Mouse (Mus musculus): Measurements from ENCODE around the gene Arsg.

Gene Arsg

GRCm38 (mm10) chr11:109473171-109474085, at the start of gene Arsg, which contains the start of gene Slc16a6:
TSS of gene Arsg (plus strand) at chr11:109473374.
TSS of gene Slc16a6 (minus strand) at chr11:109473598.
- DNase-seq: peak; percentile 93

- peak; percentile 100 for DNase-seq
Measured at GRCm38 (mm10) chr11:109425392-109426271, 47.5 kb upstream of the Arsg start, which contains the start of gene Amz2. TSS of gene Amz2 (plus strand) at chr11:109425946.

GRCm38 (mm10) chr11:109426272-109426586, 46.9 kb upstream of the Arsg start:
- no peak for DNase-seq

- DNase-seq: no peak
Measured at GRCm38 (mm10) chr11:109427353-109427752, 45.8 kb upstream of the Arsg start.

- no peak for DNase-seq
Measured at GRCm38 (mm10) chr11:109434233-109434798, 38.9 kb upstream of the Arsg start.

GRCm38 (mm10) chr11:109436889-109437288, 36.3 kb upstream of the Arsg start:
- no peak for DNase-seq

- no peak for DNase-seq
Measured at GRCm38 (mm10) chr11:109439209-109439608, 34.0 kb upstream of the Arsg start.

GRCm38 (mm10) chr11:109439829-109440340, 33.3 kb upstream of the Arsg start:
- peak; percentile 86 for DNase-seq

- DNase-seq: no peak
Measured at GRCm38 (mm10) chr11:109440641-109441040, 32.5 kb upstream of the Arsg start.

- peak; percentile 67 for DNase-seq
Measured at GRCm38 (mm10) chr11:109441119-109441518, 32.1 kb upstream of the Arsg start.

GRCm38 (mm10) chr11:109442166-109442730, 30.9 kb upstream of the Arsg start:
- no peak for DNase-seq

- no peak for DNase-seq
Measured at GRCm38 (mm10) chr11:109443468-109444263, 29.5 kb upstream of the Arsg start.

- peak; percentile 63 for DNase-seq
Measured at GRCm38 (mm10) chr11:109444600-109444999, 28.6 kb upstream of the Arsg start.

GRCm38 (mm10) chr11:109445438-109446035, 27.6 kb upstream of the Arsg start:
- DNase-seq: no peak

- no peak for DNase-seq
Measured at GRCm38 (mm10) chr11:109451169-109451568, 22.0 kb upstream of the Arsg start.

- DNase-seq: no peak
Measured at GRCm38 (mm10) chr11:109456261-109456660, 16.9 kb upstream of the Arsg start.

GRCm38 (mm10) chr11:109458165-109458564, 15.0 kb upstream of the Arsg start:
- no peak for DNase-seq

- DNase-seq: no peak
Measured at GRCm38 (mm10) chr11:109460586-109460985, 12.6 kb upstream of the Arsg start.

GRCm38 (mm10) chr11:109465068-109465467, 8.1 kb upstream of the Arsg start:
- DNase-seq: no peak

GRCm38 (mm10) chr11:109466987-109467386, 6.2 kb upstream of the Arsg start:
- no peak for DNase-seq

- DNase-seq: no peak
Measured at GRCm38 (mm10) chr11:109468133-109468532, 5.0 kb upstream of the Arsg start.
